Mouse (Mus musculus) liver, adult 2 months (tissue): Measurements from ENCODE around the gene Fam210b.

Experiments used
- CTCF ChIP-seq: fragments of 200-500 bp; IDR thresholded peaks from 2 replicates; pipeline ENCODE4 v1.5.1; 2011; ENCODE audit warnings: low read depth, low read length, control low read depth
- POLR2A ChIP-seq: fragments of 200-500 bp; IDR thresholded peaks from 2 replicates; pipeline ENCODE4 v1.6.1; 2011; ENCODE audit warnings: low read length, control low read depth; ENCODE audit not compliant: insufficient read depth; ENCODE audit errors: extremely low read depth

- TF ChIP-seq POLR2A (no peak), CTCF (no peak)
Observed at GRCm38 (mm10) chr2:172380513-172380912, 35.1 kb downstream of the Fam210b start.
